ENCODE assay signal across 8 mouse cellular contexts in genomic region chr10:78244438-78245224, GRCm38 (mm10). TPM values are rescaled to one million over a fixed set of nuclear protein-coding genes. Genes with fewer than 3 reads are reported as not detected.
A peak's percentile ranks its signal among the peaks of the same experiment; 100 is the strongest.
DNase-seq lines count a peak whose midpoint lies in the region; ATAC-seq lines count a peak whose summit lies in the region.

Gene Trappc10 (minus strand): TSS chr10:78244641.

- H3K4me1 ChIP-seq in megakaryocyte, embryonic 14.5 days: peaks cover 90% of the 10 kb centered on the region

- H3K4me3 ChIP-seq in megakaryocyte, embryonic 14.5 days (replicated peaks): peak within 1 kb of the TSS; percentile 97

- DNase-seq in ZHBTc4 (ENCODE audit: low read depth, low spot score): peak; percentile 90
- DNase-seq in gastrocnemius, adult 8-10 months (ENCODE audit: low spot score in 2 of 2): peak; percentile 80 to 85
- peak; percentile 18 for DNase-seq in hindlimb bud, embryonic 11.5 days (ENCODE audit: extremely low spot score, low read depth, low spot score)
- DNase-seq in left cerebral cortex, adult 8-10 months (ENCODE audit: low spot score in 2 of 2): peak; percentile 75 to 86
- DNase-seq in right cerebral cortex, postnatal 10 days (ENCODE audit: low spot score in 2 of 2): peak; percentile 90 to 91
- peak; percentile 85 for DNase-seq in urinary bladder, postnatal 25 days (ENCODE audit: low spot score)

- peaks cover 43% of the 10 kb centered on the region for H3K36me3 ChIP-seq in megakaryocyte, embryonic 14.5 days (replicated peaks; ENCODE audit: low read length)

- H3K27me3 ChIP-seq in megakaryocyte, embryonic 14.5 days (replicated peaks): no peaks in the 10 kb centered on the region

- no peaks in the 10 kb centered on the region for H3K9me3 ChIP-seq in megakaryocyte, embryonic 14.5 days

- peak; percentile 75 for ATAC-seq in common myeloid progenitor, adult 5-6 weeks (replicated peaks; ENCODE audit: low read depth, poor library complexity, severe bottlenecking)

RNA-seq across cellular contexts. Expression of gene Trappc10, which starts in this region (rescaled TPM):
- 27.8 and 29.0 TPM in 2 replicates for total RNA-seq in common myeloid progenitor, adult 5-6 weeks (2017)
- total RNA-seq in gastrocnemius, adult 8-10 months (2022): 10 to 100 TPM; 36.9 to 57.4 (median 42.2) TPM
- total RNA-seq in left cerebral cortex, adult 8-10 months (2022): 10 to 100 TPM; 84.2 to 91.1 (median 87.7) TPM
- 11.0 and 13.6 TPM in 2 replicates for polyA plus RNA-seq in megakaryocyte, embryonic 14.5 days (2012; ENCODE audit: insufficient read depth, low replicate concordance)

Comparison
In these comparisons a context has a peak if more than half of its experiments do, and no peak if none do; other contexts are left out.
1. Peak in every context shown above with its lines: DNase-seq, ATAC-seq and H3K4me3 ChIP-seq.
2. DNase-seq: peak in every context shown above with its lines; median percentile 90 in right cerebral cortex, postnatal 10 days; 90 in ZHBTc4; 85 in urinary bladder, postnatal 25 days; 82 in gastrocnemius, adult 8-10 months; 80 in left cerebral cortex, adult 8-10 months; 18 in hindlimb bud, embryonic 11.5 days.